Comparison of ENCODE assay signal across 7 mouse cellular contexts in genomic region chr11:100703851-100704531, GRCm38 (mm10). TPM values are rescaled to one million over a fixed set of nuclear protein-coding genes. Genes with fewer than 3 reads are reported as not detected.
DNase-seq lines count a peak whose midpoint lies in the region; ATAC-seq and TF ChIP-seq lines count a peak whose summit lies in the region.

Gene Dhx58, minus strand, starts transcription at chr11:100704271.

- no peaks in the 10 kb centered on the region for H3K27me3 ChIP-seq in liver, embryonic 14.5 days (ENCODE audit: control insufficient read depth, insufficient read depth, low read length)

- peak within 1 kb of the TSS; percentile 72 for H3K27ac ChIP-seq in brown adipose tissue, adult 24 weeks (replicated peaks; ENCODE audit: low read depth, low read length)
- H3K27ac ChIP-seq in liver, embryonic 14.5 days, result no peak within 1 kb of the TSS

- no peak for TF ChIP-seq EP300 in liver, embryonic 14.5 days (IDR thresholded peaks at IDR 0.05; ENCODE audit: low read depth)

- H3K4me3 ChIP-seq in brown adipose tissue, adult 24 weeks (ENCODE audit: insufficient read depth, low read depth, low read length), result peak within 1 kb of the TSS; percentile 57
- peak within 1 kb of the TSS; percentile 24 to 29; a peak in 3 of 4 replicates for H3K4me3 ChIP-seq in liver, embryonic 14.5 days (ENCODE audit: insufficient read depth in 1 of 2, low read depth in 2 of 2, low read length in 2 of 2)

- H3K9ac ChIP-seq in liver, embryonic 14.5 days (replicated peaks), result 0 out of 2 replicates have a peak within 1 kb of the TSS, but pooled peaks have one; percentile 9

- H3K9me3 ChIP-seq in liver, embryonic 14.5 days (ENCODE audit: control insufficient read depth, low read length), result no peaks in the 10 kb centered on the region

- H3K4me1 ChIP-seq in brown adipose tissue, adult 24 weeks (ENCODE audit: control insufficient read depth, insufficient read depth, insufficient read length, low read length), result peaks cover 5% of the 10 kb centered on the region
- peaks cover 3 to 10% of the 10 kb centered on the region in 2 experiments; a peak in 2 of 4 replicates for H3K4me1 ChIP-seq in liver, embryonic 14.5 days (replicated peaks; ENCODE audit: control insufficient read depth in 2 of 2, insufficient read depth in 2 of 2, low read length in 1 of 2)

- peaks cover 3% of the 10 kb centered on the region for H3K36me3 ChIP-seq in liver, embryonic 14.5 days (replicated peaks; ENCODE audit: control insufficient read depth, insufficient read depth, low read depth)

- peak; percentile 13 for DNase-seq in thymus, postnatal 25 days
- no peak for DNase-seq in thymus, postnatal 4 days
- DNase-seq in liver, embryonic 14.5 days (ENCODE audit: low read depth in 3 of 3, low spot score in 3 of 3), result no peak
- no peak for DNase-seq in right cerebral cortex, postnatal 14 days
- no peak for DNase-seq in frontal cortex, postnatal 14 days (ENCODE audit: low spot score in 2 of 2)
- no peak for DNase-seq in layer of hippocampus, adult 18-20 months (ENCODE audit: low spot score in 2 of 2)

- H3K4me2 ChIP-seq in liver, embryonic 14.5 days (ENCODE audit: low read depth), result peak within 1 kb of the TSS; percentile 53

- TF ChIP-seq CTCF in liver, embryonic 14.5 days (IDR thresholded peaks at IDR 0.05; ENCODE audit: low read depth), result no peak

- WGBS in liver, embryonic 14.5 days (ENCODE audit: insufficient replicate concordance), result 49% methylated on average over 7 of the region's 7 CpGs

- no peak for ATAC-seq in liver, embryonic 14.5 days (ENCODE audit: insufficient read depth)

RNA-seq across cellular contexts. Expression of gene Dhx58, which starts in this region (rescaled TPM):
- polyA plus RNA-seq in brown adipose tissue, adult 24 weeks (2012; ENCODE audit: insufficient read depth, insufficient read length, missing spikeins), result 3.6 and 6.4 TPM in 2 replicates
- polyA plus RNA-seq in liver, embryonic 14.5 days (2012; rRNA removed), result 1.5 and 1.6 TPM in 2 replicates
- 1.3 and 1.7 TPM in 2 replicates for polyA plus RNA-seq in liver, embryonic 14.5 days (2014; fragmentation: Nextera tagmentation; extraction: Ambion mirVana)
- 1 to 10 TPM; 1.4 to 2.5 TPM for total RNA-seq in layer of hippocampus, adult 18-20 months (2021)
